Mouse (Mus musculus) midbrain, embryonic 15.5 days (tissue): ENCODE results near the gene Itpk1. TPM values are rescaled to one million over a fixed set of nuclear protein-coding genes. Genes with fewer than 3 reads are reported as not detected.
A peak's percentile ranks its signal among the peaks of the same experiment; 100 is the strongest.

ENCODE experiments used
- ATAC-seq: fragments of 200-750 bp; cut with Nextera tagmentation; replicated peaks from 2 replicates; pipeline ENCODE4 v1.8.0; 2017; ENCODE audit warnings: moderate TSS enrichment
- H3K27ac ChIP-seq: fragments of 300-500 bp; sonication (generic); 2 replicates; pipeline ENCODE4 v1.5.1; 2015; ENCODE audit warnings: mild to moderate bottlenecking, inconsistent platforms
- H3K27me3 ChIP-seq: fragments of 300-500 bp; sonication (generic); replicated peaks from 2 replicates; pipeline ENCODE4 v1.6.1; 2015; ENCODE audit warnings: inconsistent platforms
- H3K36me3 ChIP-seq: fragments of 300-500 bp; sonication (generic); replicated peaks from 2 replicates; pipeline ENCODE4 v1.6.1; 2015; ENCODE audit warnings: inconsistent platforms
- H3K4me1 ChIP-seq: fragments of 300-500 bp; sonication (generic); 2 replicates; pipeline ENCODE4 v1.6.1; 2015; ENCODE audit warnings: inconsistent platforms
- H3K4me2 ChIP-seq: fragments of 300-500 bp; sonication (generic); 2 replicates; pipeline ENCODE4 v1.6.1; 2015; ENCODE audit warnings: inconsistent platforms, mild to moderate bottlenecking, moderate library complexity
- H3K4me3 ChIP-seq: fragments of 300-500 bp; sonication (generic); 2 replicates; pipeline ENCODE4 v1.5.1; 2015; ENCODE audit warnings: mild to moderate bottlenecking, inconsistent platforms
- H3K9ac ChIP-seq: fragments of 300-500 bp; sonication (generic); 2 replicates; pipeline ENCODE4 v1.6.1; 2015; ENCODE audit warnings: mild to moderate bottlenecking, inconsistent platforms
- H3K9me3 ChIP-seq: fragments of 300-500 bp; sonication (generic); 2 replicates; pipeline ENCODE4 v1.6.1; 2016; ENCODE audit warnings: inconsistent platforms
- WGBS: fragments of 180-500 bp; shearing (Covaris S2); methylation state at CpG from one replicate; pipeline ENCODE4 v1.1.7; 2015; ENCODE audit warnings: mixed read lengths; 5-methylcytosine and 5-hydroxymethylcytosine counted together
- polyA plus RNA-seq: library from polyadenylated mRNA; unstranded; fragments of >200 nt; fragmentation: Nextera tagmentation; extraction: Ambion mirVana; gene quantifications from 2 replicates; pipeline ENCODE4 v1.2.1, GENCODE M21; 2015

The Itpk1 gene
- polyA plus RNA-seq, 1 experiment from 2014 or later = 34.1 TPM

DNA sequence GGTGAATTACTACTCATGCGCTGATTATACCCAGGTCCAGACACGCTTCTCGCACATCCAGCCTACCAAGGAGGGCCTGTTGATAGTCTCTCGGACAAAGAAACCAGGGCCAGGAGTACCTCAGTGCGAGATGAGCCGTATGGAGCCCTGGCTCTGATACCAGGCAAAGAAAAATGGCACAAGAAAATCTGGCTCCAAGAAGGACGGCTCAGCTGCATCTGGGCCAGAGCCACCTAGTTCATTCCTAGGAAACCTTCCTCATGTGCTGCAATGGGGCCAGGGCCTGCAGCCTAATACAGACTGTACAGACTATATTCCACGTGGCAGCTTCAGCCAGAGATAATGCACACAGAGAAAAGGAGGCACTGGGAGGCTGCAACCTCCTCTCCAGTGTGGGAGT, 93.8 kb downstream of the Itpk1 start:
- Histone ChIP-seq H3K27ac (no peak overlapping the region), H3K9me3 (no peaks in the 10 kb centered on the region), H3K27me3 (no peaks in the 10 kb centered on the region), H3K9ac (no peak overlapping the region), H3K36me3 (no peaks in the 10 kb centered on the region), H3K4me3 (no peak overlapping the region), H3K4me2 (no peak overlapping the region), H3K4me1 (no peaks in the 10 kb centered on the region)
- ATAC-seq = no peak
- 93% methylated on average over 8 of the region's 8 CpGs for WGBS

DNA sequence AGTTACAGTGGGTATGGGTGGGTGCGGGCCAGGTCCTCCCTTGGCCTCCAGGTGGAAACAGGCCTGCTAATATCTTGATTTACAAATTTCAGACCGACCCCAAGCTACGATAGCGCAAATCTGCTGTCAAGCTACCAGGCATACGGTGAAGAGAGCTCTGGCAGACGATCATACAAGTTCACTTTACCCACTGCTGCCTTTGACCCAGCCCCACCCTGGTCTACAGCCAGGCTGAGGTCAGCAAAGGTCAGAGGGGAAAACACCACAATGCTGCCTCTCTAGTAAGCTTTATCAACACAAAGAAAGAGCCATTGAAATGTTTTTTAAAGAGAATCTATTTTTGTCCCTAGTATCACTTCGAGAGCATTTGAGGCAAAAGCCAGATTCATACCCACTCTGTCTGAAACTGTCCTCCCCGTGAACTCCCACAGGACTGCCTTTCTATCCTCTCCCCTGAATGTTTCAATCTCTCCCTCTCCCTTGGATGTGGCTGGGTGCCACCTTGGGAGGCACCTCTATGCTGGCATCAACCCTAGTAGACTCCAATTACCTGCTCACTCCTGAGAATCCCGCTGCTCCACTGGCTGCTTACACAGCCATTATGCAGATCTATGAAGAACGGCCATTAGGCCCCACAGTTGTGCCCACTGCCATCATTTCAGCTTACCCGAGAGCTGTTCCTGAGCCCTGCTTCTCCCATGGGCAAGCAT, 96.8 kb downstream of the Itpk1 start:
- Histone ChIP-seq H3K4me1 (no peaks in the 10 kb centered on the region), H3K4me3 (no peak overlapping the region), H3K9ac (no peak overlapping the region), H3K27ac (no peak overlapping the region), H3K36me3 (no peaks in the 10 kb centered on the region), H3K4me2 (no peak overlapping the region), H3K27me3 (no peaks in the 10 kb centered on the region), H3K9me3 (no peaks in the 10 kb centered on the region)
- ATAC-seq = no peak
- 81% methylated on average over 11 of the region's 11 CpGs for WGBS

DNA sequence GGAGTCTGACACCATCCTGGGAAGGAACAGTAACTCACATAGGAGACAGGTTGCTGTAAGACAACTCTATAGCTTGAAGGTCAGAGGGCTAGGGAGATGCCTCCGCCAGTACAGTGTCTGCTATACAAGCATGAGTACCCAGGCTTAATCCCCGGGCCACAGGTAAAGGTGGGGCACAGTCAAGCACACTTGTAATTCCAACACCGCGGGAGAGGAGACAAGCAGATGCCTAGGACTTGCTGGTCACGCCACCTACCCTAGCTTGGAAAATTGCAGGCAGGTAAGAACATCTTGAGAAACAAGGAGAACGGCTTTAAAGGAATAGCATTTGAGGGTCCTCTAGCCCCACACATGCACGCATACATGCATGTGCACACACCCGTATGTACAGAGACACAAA, 97.7 kb downstream of the Itpk1 start:
- peaks cover 4% of the 10 kb centered on the region for H3K4me1 ChIP-seq
- H3K4me2 ChIP-seq = no peak overlapping the region
- H3K9me3 ChIP-seq = no peaks in the 10 kb centered on the region
- 93% methylated on average over 8 of the region's 8 CpGs for WGBS
- no peaks in the 10 kb centered on the region for H3K27me3 ChIP-seq
- no peak for ATAC-seq
- H3K27ac ChIP-seq = no peak overlapping the region
- no peak overlapping the region for H3K9ac ChIP-seq
- no peak overlapping the region for H3K4me3 ChIP-seq
- H3K36me3 ChIP-seq = no peaks in the 10 kb centered on the region

DNA sequence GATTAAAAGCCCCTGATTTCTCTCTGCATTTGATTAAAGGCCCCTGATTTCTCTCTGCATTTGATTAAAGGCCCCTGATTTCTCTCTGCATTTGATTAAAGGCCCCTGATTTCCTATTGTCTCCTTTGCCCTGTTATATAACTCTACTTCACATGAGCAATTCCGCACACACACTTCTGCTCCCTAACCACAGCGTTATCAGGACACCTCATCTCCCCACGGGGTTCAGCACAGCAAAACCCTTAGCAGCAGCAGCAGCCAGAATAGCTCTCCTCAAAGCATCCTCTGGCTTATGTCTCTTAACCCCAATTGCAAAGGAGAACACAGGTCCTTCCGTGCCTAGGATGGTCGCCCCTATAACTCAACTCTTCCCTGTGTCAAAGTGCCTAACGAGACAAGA, 99.1 kb downstream of the Itpk1 start:
- H3K27ac ChIP-seq = no peak overlapping the region
- no peak overlapping the region for H3K4me3 ChIP-seq
- H3K27me3 ChIP-seq = no peaks in the 10 kb centered on the region
- WGBS = 88% methylated on average over 6 of the region's 6 CpGs
- H3K9ac ChIP-seq = no peak overlapping the region
- no peak overlapping the region for H3K4me2 ChIP-seq
- ATAC-seq = no peak
- no peaks in the 10 kb centered on the region for H3K9me3 ChIP-seq
- no peaks in the 10 kb centered on the region for H3K36me3 ChIP-seq
- H3K4me1 ChIP-seq = peaks cover 16% of the 10 kb centered on the region

DNA sequence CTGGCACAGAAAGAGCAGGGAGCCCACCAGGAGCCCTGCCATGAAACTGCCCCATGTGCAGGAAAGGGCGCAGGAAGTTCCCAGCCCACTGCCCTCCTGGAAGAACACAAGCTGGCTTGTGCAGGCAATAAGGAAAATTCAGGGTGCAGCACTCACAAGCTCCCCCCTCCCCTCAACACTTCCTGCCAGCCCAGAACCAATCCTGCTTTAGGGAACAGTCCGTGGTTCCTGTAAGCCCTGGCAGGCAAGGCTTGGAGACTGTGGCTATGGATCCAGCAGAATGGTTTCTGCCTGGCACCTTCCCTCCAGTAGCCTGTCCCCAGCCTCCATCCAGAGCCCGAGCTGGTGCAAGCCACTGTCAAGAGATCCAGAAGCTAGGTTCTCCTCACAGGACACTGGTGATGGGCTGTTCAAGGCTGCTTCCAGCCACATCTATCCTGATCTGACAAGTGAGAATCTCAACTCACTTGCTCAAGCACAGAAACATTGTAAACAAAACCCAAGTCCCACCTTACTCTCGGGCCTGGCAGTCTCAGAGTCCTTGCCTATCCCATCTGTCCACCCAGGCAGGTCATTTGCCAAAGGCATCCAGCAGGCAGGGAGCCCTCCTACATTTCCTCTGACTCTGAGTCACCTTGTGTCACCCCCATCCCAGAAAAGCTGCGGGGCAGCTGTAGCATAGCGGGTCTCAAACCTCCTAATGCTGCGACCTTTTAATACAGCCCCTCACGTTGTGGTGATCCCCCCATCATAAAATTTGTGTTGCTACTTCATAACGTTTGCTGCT, 102.3 kb downstream of the Itpk1 start:
- H3K9me3 ChIP-seq = 0 out of 2 replicates have a peak, but pooled peaks cover 5% of the 10 kb centered on the region
- H3K27ac ChIP-seq = no peak overlapping the region
- 80% methylated on average over 9 of the region's 9 CpGs for WGBS
- no peak overlapping the region for H3K4me2 ChIP-seq
- 0 out of 2 replicates have a peak, but pooled peaks have one; percentile 24 for ATAC-seq
- H3K27me3 ChIP-seq = no peaks in the 10 kb centered on the region
- no peak overlapping the region for H3K9ac ChIP-seq
- no peak overlapping the region for H3K4me3 ChIP-seq
- peaks cover 26% of the 10 kb centered on the region for H3K4me1 ChIP-seq
- H3K36me3 ChIP-seq = no peaks in the 10 kb centered on the region

DNA sequence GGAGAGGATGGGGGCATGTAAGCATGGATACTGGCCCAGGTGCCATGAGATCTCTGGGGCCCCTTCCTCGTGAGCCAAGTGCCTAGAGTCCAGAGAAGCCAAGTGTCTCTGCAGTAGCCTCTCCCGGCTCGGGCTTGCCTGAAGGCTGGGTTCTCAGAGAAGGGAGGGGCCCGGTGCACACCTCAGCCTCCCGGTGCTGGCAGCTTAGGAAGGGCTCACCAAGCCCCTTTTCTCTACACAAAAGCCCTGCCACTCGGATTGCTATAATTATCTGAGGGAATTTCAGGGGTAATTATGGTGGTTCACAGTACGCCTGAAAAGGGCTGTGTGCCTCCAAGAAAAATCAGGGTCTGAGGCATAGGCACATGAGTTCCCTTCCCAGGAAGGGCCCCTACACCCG, 102.9 kb downstream of the Itpk1 start:
- 0 out of 2 replicates have a peak, but pooled peaks cover 5% of the 10 kb centered on the region for H3K9me3 ChIP-seq
- H3K4me3 ChIP-seq = no peak overlapping the region
- no peak overlapping the region for H3K4me2 ChIP-seq
- H3K27ac ChIP-seq = no peak overlapping the region
- WGBS = 28% methylated on average over 8 of the region's 8 CpGs
- peaks cover 26% of the 10 kb centered on the region for H3K4me1 ChIP-seq
- no peak overlapping the region for H3K9ac ChIP-seq
- no peaks in the 10 kb centered on the region for H3K27me3 ChIP-seq
- no peaks in the 10 kb centered on the region for H3K36me3 ChIP-seq
- ATAC-seq = 0 out of 2 replicates have a peak, but pooled peaks have one; percentile 21

DNA sequence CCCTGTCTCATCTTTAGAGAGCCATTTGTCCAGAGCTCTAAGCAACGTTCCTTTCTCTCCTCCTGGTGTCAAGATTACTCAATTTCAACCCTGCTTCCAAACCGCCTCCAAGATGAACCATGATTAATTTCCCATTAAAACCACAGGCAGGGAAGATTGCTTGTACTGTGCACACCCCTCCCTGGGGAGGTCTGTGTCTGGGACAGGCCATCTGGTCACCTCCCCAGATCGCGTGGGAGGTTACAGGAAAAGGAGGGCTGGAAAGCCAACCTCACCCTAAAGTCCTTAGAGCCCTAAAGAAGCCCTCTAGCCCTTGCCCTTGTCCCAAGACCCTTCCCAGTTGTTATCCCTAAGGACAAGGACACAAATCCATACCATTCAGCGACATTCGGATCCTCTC, 104.4 kb downstream of the Itpk1 start:
- Histone ChIP-seq H3K9me3 (0 out of 2 replicates have a peak, but pooled peaks cover 5% of the 10 kb centered on the region), H3K4me2 (no peak overlapping the region), H3K27me3 (no peaks in the 10 kb centered on the region), H3K4me3 (no peak overlapping the region), H3K4me1 (peaks cover 26% of the 10 kb centered on the region), H3K9ac (no peak overlapping the region), H3K36me3 (no peaks in the 10 kb centered on the region), H3K27ac (no peak overlapping the region)
- ATAC-seq = no peak
- WGBS = 64% methylated on average over 6 of the region's 6 CpGs

DNA sequence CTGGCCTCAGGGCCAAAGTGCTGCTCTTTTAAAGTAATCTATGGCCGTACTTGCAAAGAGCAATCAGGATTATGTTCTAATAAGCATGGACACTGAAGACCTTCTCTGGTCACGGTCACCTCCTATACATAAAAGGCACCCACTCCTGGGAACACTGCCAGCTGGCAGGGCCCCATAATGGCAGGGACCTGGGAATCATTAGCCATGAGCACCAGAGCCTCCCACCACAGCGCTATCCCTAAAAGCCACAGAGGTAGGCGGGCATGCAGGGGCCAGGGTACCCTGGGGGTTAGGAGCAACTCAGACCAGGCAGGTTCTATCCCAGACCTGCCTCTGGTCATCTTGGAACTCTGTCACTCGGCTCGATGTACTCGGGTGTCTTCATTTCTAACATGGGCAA, 104.9 kb downstream of the Itpk1 start:
- ATAC-seq = no peak
- no peak overlapping the region for H3K27ac ChIP-seq
- no peak overlapping the region for H3K4me2 ChIP-seq
- H3K36me3 ChIP-seq = no peaks in the 10 kb centered on the region
- WGBS = 66% methylated on average over 7 of the region's 7 CpGs
- peaks cover 26% of the 10 kb centered on the region for H3K4me1 ChIP-seq
- H3K4me3 ChIP-seq = no peak overlapping the region
- H3K9me3 ChIP-seq = 0 out of 2 replicates have a peak, but pooled peaks cover 5% of the 10 kb centered on the region
- H3K27me3 ChIP-seq = no peaks in the 10 kb centered on the region
- no peak overlapping the region for H3K9ac ChIP-seq

DNA sequence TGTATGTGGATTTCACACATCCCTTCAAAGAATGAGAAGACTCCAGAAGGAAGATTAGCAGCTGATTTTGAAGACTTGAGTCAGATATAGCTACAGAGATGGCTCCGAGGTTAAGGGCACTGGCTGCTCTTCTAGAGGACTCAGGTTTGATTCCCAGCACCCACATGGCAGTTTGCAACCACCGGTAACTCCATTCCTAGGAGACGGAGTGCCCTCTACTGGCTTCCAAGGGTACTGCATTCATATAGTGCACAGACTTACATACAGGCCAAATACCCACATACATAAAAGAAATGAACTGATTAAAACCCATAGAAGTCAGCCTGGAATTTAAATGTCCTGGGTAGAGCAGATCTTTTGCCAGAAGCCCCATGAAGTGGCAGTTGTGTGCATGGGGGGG, 106.2 kb downstream of the Itpk1 start:
- H3K27me3 ChIP-seq = no peaks in the 10 kb centered on the region
- WGBS = 94% methylated on average over 3 of the region's 3 CpGs
- no peak overlapping the region for H3K4me3 ChIP-seq
- no peak overlapping the region for H3K27ac ChIP-seq
- no peak overlapping the region for H3K4me2 ChIP-seq
- no peaks in the 10 kb centered on the region for H3K36me3 ChIP-seq
- no peak for ATAC-seq
- H3K9me3 ChIP-seq = 0 out of 2 replicates have a peak, but pooled peaks cover 5% of the 10 kb centered on the region
- H3K4me1 ChIP-seq = peaks cover 34% of the 10 kb centered on the region
- no peak overlapping the region for H3K9ac ChIP-seq

DNA sequence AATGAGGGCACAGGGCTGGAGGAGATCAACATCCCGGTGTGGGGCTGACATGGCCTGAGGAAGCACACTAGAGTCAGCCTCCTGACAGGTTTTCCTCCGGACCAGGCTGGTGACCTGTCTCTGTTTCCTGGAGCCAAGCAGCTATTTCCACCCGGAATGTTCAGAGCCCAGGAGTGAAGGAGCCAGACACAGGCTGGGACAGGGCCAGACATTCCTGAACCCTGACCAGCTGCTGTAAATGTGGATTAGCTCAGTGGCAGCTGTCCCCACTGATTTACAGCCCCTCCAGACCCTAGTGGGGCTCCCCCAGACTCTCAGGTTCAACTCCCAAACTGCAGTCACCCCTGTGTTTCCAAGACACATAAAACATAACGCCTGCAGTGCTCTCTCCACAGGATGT, 107.3 kb downstream of the Itpk1 start:
- no peak overlapping the region for H3K4me3 ChIP-seq
- no peaks in the 10 kb centered on the region for H3K27me3 ChIP-seq
- WGBS = 70% methylated on average over 4 of the region's 4 CpGs
- peaks cover 38% of the 10 kb centered on the region for H3K4me1 ChIP-seq
- H3K9me3 ChIP-seq = 0 out of 2 replicates have a peak, but pooled peaks cover 5% of the 10 kb centered on the region
- ATAC-seq = no peak
- H3K4me2 ChIP-seq = no peak overlapping the region
- no peak overlapping the region for H3K9ac ChIP-seq
- H3K36me3 ChIP-seq = no peaks in the 10 kb centered on the region
- H3K27ac ChIP-seq = no peak overlapping the region

DNA sequence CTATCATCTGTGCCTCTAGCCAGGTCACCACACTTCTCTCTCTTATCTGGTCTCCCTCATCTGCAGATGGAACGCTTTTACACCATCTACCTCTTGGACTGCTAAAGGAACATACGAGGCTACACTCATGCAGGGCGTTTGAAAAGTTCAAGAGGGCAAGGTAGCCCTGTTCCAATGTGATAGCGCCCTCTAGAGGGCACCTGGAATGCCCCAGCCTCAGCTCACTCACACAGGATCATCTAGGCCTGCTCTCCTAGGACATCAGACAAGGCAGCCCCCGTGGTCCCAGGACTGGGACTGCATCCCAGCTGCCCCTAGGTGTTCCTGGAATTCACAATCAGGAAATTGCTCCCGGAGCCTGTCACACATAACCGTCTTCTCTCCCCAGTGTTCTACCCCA, 108.3 kb downstream of the Itpk1 start:
- 0 out of 2 replicates have a peak, but pooled peaks cover 5% of the 10 kb centered on the region for H3K9me3 ChIP-seq
- H3K27me3 ChIP-seq = no peaks in the 10 kb centered on the region
- H3K36me3 ChIP-seq = no peaks in the 10 kb centered on the region
- H3K9ac ChIP-seq = no peak overlapping the region
- no peak for ATAC-seq
- WGBS = 81% methylated on average over 7 of the region's 7 CpGs
- no peak overlapping the region for H3K4me3 ChIP-seq
- peaks cover 27% of the 10 kb centered on the region for H3K4me1 ChIP-seq
- no peak overlapping the region for H3K4me2 ChIP-seq
- H3K27ac ChIP-seq = no peak overlapping the region

DNA sequence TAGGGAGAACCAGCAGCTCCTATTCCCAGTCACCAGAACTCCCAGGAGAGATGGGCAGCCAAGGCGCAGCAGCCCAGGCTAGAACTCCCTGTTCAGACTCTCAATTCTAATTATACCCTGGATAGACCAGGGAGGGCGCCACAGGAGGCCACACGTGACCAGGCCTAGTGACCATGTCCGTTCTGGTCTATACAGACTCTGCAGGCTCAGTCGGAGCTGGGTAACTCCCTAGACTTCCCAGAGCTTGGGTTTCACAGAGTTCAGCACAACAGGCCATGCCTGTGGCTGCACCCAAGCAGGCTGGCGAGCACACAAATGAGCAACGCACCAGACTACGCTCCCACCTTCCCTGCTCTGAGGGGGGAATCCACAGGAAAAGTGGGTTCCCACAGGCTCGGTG, 110.1 kb downstream of the Itpk1 start:
- 71% methylated on average over 9 of the region's 9 CpGs for WGBS
- Histone ChIP-seq H3K9ac (no peak overlapping the region), H3K9me3 (0 out of 2 replicates have a peak, but pooled peaks cover 5% of the 10 kb centered on the region), H3K27ac (no peak overlapping the region), H3K36me3 (no peaks in the 10 kb centered on the region), H3K4me1 (peaks cover 14% of the 10 kb centered on the region), H3K27me3 (no peaks in the 10 kb centered on the region), H3K4me2 (no peak overlapping the region), H3K4me3 (no peak overlapping the region)
- ATAC-seq = peak; percentile 28; the same call in 1 of the 2 replicates
